Mouse (Mus musculus) spleen, postnatal 4 days (tissue): Measurements from ENCODE around the gene Pdlim7.

Experiments
- DNase-seq, 2 experiments: peaks; one replicate each; pipeline ENCODE4 v3.0.0; 2022; ENCODE audit warnings: low spot score in 2 of 2

The Pdlim7 gene

GRCm38 (mm10) chr13:55486916-55487577 lies 26.4 kb downstream of the Pdlim7 start:
- no peak for DNase-seq

- DNase-seq, result no peak
Observed at GRCm38 (mm10) chr13:55486029-55486794, 27.3 kb downstream of the Pdlim7 start.

- DNase-seq, result no peak
Observed at GRCm38 (mm10) chr13:55484520-55485088, 28.9 kb downstream of the Pdlim7 start.

- DNase-seq, result no peak
Observed at GRCm38 (mm10) chr13:55483593-55483992, 29.9 kb downstream of the Pdlim7 start.

GRCm38 (mm10) chr13:55483071-55483470 lies 30.4 kb downstream of the Pdlim7 start:
- no peak for DNase-seq

- DNase-seq, result no peak
Observed at GRCm38 (mm10) chr13:55482542-55482941, 30.9 kb downstream of the Pdlim7 start.

- DNase-seq, result no peak
Observed at GRCm38 (mm10) chr13:55479929-55480328, 33.5 kb downstream of the Pdlim7 start.

- DNase-seq, result no peak
Observed at GRCm38 (mm10) chr13:55479008-55479407, 34.5 kb downstream of the Pdlim7 start.

- peak in 1 of 2 experiments; percentile 41 for DNase-seq
Observed at GRCm38 (mm10) chr13:55478036-55478435, 35.4 kb downstream of the Pdlim7 start.

GRCm38 (mm10) chr13:55477492-55477891 lies 36.0 kb downstream of the Pdlim7 start:
- DNase-seq, result no peak

- DNase-seq, result no peak
Observed at GRCm38 (mm10) chr13:55476256-55476655, 37.2 kb downstream of the Pdlim7 start.

GRCm38 (mm10) chr13:55475750-55476149 lies 37.7 kb downstream of the Pdlim7 start:
- DNase-seq, result no peak

- DNase-seq, result no peak
Observed at GRCm38 (mm10) chr13:55474621-55475069, 38.8 kb downstream of the Pdlim7 start.

GRCm38 (mm10) chr13:55473961-55474360 lies 39.5 kb downstream of the Pdlim7 start:
- no peak for DNase-seq

GRCm38 (mm10) chr13:55473076-55473831 lies 40.2 kb downstream of the Pdlim7 start:
- no peak for DNase-seq

- peak; percentile 42 to 80 for DNase-seq
Observed at GRCm38 (mm10) chr13:55472132-55473022, 41.1 kb downstream of the Pdlim7 start.

GRCm38 (mm10) chr13:55471819-55472131 lies 41.7 kb downstream of the Pdlim7 start:
- no peak for DNase-seq

GRCm38 (mm10) chr13:55471156-55471818 lies 42.2 kb downstream of the Pdlim7 start:
- DNase-seq, result peak; percentile 80 to 93

GRCm38 (mm10) chr13:55470372-55470771 lies 43.1 kb downstream of the Pdlim7 start:
- no peak for DNase-seq

- peak in 1 of 2 experiments; percentile 74 for DNase-seq
Observed at GRCm38 (mm10) chr13:55468851-55469560, 44.5 kb downstream of the Pdlim7 start.
